Mouse (Mus musculus): ENCODE measurements around the gene Plagl1.
"Not testable (repeated sequence)": the region's sequence is repeated elsewhere in the genome, so short reads cannot be mapped to it uniquely, and the experiment has no call there.

Gene Plagl1

DNA sequence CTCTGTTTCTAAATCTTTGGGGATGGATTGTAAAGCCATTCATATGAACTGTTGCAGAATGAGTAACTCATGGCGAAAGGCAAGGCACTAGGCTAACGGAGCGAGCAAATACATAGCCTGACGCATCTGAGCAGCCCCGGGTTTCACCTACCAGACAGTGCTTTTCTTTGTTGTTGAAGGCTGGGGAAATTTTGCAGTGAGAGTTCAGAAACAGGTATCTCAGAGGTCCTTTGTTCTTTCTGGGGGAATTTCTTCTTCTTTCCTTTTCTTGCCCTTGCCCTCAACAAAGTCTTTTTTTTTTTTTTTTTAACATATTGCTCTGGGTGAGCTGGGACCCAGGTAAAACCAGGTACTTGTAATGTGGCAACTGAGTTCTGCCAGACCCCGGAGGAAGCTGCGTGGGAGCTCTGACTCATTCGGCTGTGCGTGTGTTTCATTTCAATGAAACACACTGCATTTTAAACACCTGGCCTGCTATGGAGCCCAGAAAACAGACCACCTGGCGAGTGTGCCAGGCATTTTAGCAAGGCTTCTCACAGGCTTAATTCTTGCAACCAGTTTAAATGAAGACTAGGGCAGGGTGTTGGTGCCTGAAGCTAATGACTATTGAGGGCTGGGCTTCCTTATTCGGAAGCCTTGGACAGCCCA lies at the start of gene Plagl1:
TSS of gene Plagl1 (plus strand) at position 484 of the 648 bp plus-strand sequence.
- no peak for DNase-seq

DNA sequence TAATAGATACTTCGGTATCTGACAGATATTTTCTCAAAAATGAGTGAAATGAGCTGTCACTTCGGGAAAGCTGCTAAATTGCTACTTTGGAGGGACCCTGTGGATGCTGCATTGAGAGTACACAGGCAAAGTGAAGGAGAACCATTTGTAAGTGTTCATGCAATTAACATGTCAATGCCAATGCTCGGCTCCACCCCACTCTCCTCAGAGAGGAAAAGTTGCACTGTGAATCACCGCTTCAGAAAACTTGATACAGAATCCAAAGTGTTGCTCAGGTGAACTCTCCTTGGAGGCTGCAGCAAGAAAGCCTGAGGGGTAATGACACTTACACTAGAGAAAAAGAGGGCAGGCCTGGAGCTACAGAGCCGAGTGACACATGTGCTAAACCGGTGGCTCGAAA lies 46.3 kb upstream of the Plagl1 start:
- no peak for DNase-seq

DNA sequence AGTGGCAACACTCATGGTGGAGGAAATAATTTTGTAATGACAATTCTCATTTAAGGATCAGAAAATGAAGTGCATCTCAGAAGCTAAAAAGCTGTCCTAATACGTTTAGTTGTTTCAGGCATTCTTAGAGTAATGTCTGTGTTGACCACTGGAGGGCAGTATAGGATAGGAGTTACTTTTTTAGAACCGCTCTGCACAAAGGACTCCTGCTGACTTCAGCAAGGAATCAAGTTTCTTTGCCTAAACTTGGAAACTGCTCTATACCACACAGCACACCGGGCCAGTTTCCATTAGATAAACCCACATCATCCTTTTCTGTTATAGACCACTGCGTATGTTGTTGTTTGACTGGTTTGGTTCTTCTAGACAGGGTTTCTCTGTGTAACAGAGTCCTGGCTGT lies 43.7 kb upstream of the Plagl1 start:
- DNase-seq: peak; percentile 73

- peak; percentile 31 for DNase-seq
These were observed 41.8 kb upstream of the Plagl1 start for GRCm38 (mm10) chr10:13018510-13018909.

DNA sequence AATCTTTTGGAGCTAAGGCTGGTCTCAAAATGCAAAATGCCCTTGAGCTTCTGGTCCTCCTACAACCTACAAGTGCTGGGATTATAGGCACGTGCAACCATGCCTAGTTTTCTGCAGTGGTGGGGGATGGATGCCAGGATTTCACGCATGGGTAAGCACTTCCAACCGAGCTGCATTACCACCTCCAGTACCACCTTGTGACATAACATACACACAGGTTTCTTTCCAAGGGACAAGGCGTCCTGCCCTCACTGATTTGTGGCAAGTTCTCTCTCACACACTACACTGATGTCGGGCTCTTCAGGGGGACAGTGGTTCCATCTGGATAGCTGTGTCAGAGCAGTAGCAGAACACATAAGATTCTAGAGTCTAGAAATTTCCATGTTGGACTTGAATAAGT lies 41.3 kb upstream of the Plagl1 start:
- no peak for DNase-seq

GRCm38 (mm10) chr10:13022103-13022502 lies 38.2 kb upstream of the Plagl1 start:
- no peak for DNase-seq

DNA sequence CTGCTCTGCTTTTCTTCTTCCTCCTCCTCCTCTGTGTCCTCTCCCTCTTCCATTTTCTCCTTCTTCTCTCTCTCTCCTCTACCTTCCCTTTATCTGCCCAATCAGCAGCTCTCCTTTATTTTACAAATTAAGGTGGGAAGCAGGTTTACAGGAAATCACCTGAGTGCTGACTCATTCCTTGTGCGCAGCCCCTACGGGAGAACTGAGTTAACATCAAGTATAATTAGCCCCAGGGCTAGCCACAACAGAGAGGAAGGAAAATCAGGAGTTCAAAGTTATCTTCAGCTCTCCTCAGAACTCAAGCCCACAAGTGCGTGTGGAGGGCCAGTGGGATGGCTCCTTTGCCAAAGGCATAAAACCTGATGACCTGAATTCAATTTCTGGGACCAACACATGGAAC lies 36.3 kb upstream of the Plagl1 start:
- not testable (repeated sequence) for DNase-seq

- no peak for DNase-seq
These were observed 32.6 kb upstream of the Plagl1 start for GRCm38 (mm10) chr10:13027702-13028101.

GRCm38 (mm10) chr10:13028215-13028614 lies 32.1 kb upstream of the Plagl1 start:
- DNase-seq: no peak

- DNase-seq: no peak
These were observed 30.9 kb upstream of the Plagl1 start for GRCm38 (mm10) chr10:13029416-13029815.

DNA sequence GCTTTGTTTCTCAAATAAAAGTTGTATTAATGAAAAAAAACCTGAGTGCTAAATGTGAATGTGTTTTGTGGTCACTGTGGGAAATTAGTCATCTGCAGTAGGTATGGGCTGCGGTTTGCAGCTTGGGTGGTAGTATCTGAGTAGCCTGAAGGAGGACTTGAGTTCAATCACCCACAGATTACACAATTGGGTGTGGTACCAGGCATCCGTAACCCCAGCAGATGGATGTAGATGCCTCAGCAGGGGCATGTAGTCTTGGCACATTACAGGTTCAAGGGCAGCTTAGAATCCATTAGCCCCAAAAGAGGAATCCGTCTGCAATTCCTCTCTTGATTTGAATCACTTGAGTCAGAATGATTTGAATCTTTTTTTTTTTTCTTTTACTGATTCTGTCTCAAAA lies 25.0 kb upstream of the Plagl1 start:
- no peak for DNase-seq

DNA sequence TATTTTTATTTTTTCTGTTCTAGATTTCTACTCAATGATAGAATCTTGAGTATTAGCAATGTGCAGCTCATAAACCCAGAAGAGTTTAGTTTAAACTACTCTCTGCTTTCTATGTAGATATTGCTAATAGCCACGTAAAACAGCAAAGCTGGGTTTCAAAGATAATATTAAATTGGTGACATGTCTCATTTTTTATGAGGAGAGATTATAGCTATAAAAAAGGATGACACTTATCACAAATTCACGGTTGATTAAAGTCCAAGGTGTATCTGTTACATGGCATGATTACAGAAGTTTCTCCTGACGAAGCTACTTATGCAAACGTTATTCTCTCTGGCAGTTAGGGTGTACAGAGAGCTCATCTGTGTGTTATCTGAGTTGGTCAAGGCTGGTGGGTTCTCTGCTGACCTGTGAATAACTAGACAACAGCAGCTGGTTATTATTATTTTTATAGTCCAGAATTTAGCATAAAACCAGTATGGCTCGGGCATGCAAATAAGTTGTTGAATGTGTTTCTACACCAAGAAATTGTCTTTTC lies 20.6 kb upstream of the Plagl1 start:
- no peak for DNase-seq

- no peak for DNase-seq
These were observed 15.6 kb upstream of the Plagl1 start for GRCm38 (mm10) chr10:13044659-13045058.

DNA sequence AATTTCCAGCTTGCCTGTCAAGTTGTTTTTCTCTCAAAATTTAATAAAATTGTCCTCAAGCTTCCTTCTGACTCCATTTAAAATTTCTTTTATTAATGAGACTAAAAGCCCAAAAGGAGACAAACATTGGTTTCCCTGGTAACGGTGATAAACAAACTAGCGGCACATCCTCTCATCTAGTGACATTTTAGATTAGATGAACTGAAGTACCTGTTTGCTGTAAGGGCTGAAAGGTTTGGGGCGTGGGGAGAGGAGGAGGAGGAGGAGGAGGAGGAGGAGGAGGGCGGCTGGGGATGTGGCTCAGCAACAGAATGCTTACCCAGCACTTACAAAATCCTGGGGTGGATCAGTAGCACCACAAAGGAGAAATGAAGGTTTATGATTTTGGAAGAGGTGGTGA lies 12.5 kb upstream of the Plagl1 start:
- DNase-seq: no peak

- DNase-seq: no peak
These were observed 3.4 kb upstream of the Plagl1 start for GRCm38 (mm10) chr10:13056863-13057381.

DNA sequence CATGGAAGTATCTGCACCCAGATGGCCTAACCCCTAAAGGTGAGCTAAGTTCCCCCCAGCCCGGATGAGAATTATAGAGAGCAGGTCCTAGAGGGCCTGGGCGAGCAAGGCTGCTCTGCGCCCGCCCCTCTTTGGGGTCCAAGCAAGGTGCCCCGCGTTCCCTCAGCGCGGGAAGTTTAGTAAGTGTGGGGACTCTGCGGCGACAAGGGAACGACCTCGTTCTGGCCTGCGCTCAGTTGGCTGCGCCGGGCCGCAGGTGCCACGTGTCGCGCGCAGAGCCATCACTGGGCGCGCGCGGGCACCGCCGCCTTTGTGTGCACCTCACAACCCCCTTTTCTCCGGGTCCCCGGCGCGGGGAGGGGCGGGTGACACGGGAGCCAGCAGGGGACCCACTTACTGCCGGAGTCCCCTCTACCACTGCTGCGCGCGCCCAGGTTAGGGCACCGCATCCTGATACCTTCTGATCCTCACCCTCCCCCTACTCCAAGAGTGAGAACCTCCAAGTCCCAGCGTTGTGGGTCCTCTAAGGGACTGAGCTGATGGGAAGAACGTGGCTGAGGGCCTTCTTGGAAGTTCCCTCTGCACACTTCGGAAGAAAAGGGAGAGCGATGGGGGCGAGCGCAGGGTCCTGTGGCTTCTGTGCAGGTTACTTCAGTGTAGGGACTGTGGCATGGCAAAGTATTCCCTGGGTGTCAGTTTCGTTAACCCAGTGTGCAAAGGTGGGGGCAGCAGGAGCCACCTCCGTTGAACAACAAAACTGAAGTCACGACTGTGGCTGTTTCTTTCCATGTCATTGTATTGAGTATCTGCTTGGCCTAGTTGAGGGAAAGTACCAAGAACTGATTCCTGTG lies 742 bp downstream of the Plagl1 start:
- no peak for DNase-seq

- no peak for DNase-seq
These were observed 2.1 kb downstream of the Plagl1 start for GRCm38 (mm10) chr10:13062373-13062772.

- no peak for DNase-seq
These were observed 3.2 kb downstream of the Plagl1 start for GRCm38 (mm10) chr10:13063457-13063856.

GRCm38 (mm10) chr10:13065129-13065752 lies 4.9 kb downstream of the Plagl1 start:
- DNase-seq: no peak

- no peak for DNase-seq
These were observed 10.7 kb downstream of the Plagl1 start for GRCm38 (mm10) chr10:13071031-13071430.

GRCm38 (mm10) chr10:13076807-13077532 lies 16.7 kb downstream of the Plagl1 start:
- no peak for DNase-seq

DNA sequence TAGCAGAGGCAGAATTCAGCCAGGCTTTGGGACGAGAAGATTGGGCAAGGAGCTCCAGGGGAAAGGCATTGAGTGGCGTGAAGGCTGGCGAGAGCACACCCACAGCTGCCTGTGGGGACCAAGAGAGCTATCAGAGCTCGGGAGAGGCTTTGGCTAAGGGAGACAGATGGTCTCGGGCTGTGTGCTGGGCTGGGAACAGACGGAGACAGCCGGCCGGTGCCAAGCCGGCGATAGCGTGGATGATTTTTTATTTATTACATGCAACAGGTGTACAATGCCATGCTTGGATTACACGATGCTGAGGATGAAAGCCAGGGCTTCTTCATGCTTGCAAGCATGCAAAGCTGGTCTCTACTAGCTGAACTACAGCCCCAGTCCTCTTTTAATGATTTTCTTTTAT lies 22.2 kb downstream of the Plagl1 start:
- no peak for DNase-seq
